Mouse (Mus musculus): ENCODE results near the gene Fxyd6.

GRCm38 (mm10) chr9:45371337-45371707 is 1.3 kb downstream of the Fxyd6 start:
- no peak for TF ChIP-seq MAFK (IDR thresholded peaks at IDR 0.05; ENCODE audit: insufficient read depth, low read depth, low read length)
- TF ChIP-seq HCFC1 (IDR thresholded peaks at IDR 0.05; ENCODE audit: borderline replicate concordance, insufficient read depth, low read length) = no peak
- no peak for TF ChIP-seq ZNF384 (IDR thresholded peaks at IDR 0.05; ENCODE audit: low read depth, low read length)
- TF ChIP-seq CHD2 (IDR thresholded peaks at IDR 0.05; ENCODE audit: low read depth, low read length) = 0 out of 2 replicates have a peak, but pooled peaks have one; percentile 28
- TF ChIP-seq ZC3H11A (IDR thresholded peaks at IDR 0.05; ENCODE audit: borderline replicate concordance, low read depth, low read length) = no peak

Measured in ES-E14 (cell line).